Mouse (Mus musculus) lung, postnatal 0 days (tissue): ENCODE data around the gene Pogk. TPM values are rescaled to one million over a fixed set of nuclear protein-coding genes. Genes with fewer than 3 reads are reported as not detected.

ENCODE experiments used
- ATAC-seq: fragments of 200-750 bp; cut with Nextera tagmentation; 2 replicates; pipeline ENCODE4 v1.8.0; 2017; ENCODE audit warnings: moderate library complexity
- DNase-seq: peaks from one replicate; pipeline ENCODE4 v3.0.0-alpha.2; 2016; ENCODE audit warnings: low spot score
- H3K27ac ChIP-seq: fragments of 300-500 bp; sonication (generic); 2 replicates; pipeline ENCODE4 v1.5.1; 2014; ENCODE audit warnings: antibody characterized with exemption, mild to moderate bottlenecking, low read length, mixed read lengths
- H3K27me3 ChIP-seq: fragments of 300-500 bp; sonication (generic); replicated peaks from 2 replicates; pipeline ENCODE4 v1.6.1; 2014; ENCODE audit warnings: low read length, mixed read lengths; ENCODE audit not compliant: insufficient read depth
- H3K36me3 ChIP-seq: fragments of 300-500 bp; sonication (generic); 2 replicates; pipeline ENCODE4 v1.6.1; 2014; ENCODE audit warnings: low read length, mixed read lengths; ENCODE audit not compliant: insufficient read depth
- H3K4me1 ChIP-seq: fragments of 300-500 bp; sonication (generic); 2 replicates; pipeline ENCODE4 v1.6.1; 2014; ENCODE audit warnings: antibody characterized with exemption, low read depth, low read length, mixed read lengths; ENCODE audit not compliant: insufficient read depth
- H3K4me2 ChIP-seq: fragments of 300-500 bp; sonication (generic); replicated peaks from 2 replicates; pipeline ENCODE4 v1.6.1; 2014; ENCODE audit warnings: low read depth, mild to moderate bottlenecking, low read length, moderate library complexity, mixed read lengths
- H3K4me3 ChIP-seq: fragments of 300-500 bp; sonication (generic); 2 replicates; pipeline ENCODE4 v1.5.1; 2014; ENCODE audit warnings: low read depth, low read length
- H3K9ac ChIP-seq: fragments of 300-500 bp; sonication (generic); replicated peaks from 2 replicates; pipeline ENCODE4 v1.6.1; 2014; ENCODE audit warnings: low read depth, mild to moderate bottlenecking
- H3K9me3 ChIP-seq: fragments of 300-500 bp; sonication (generic); 2 replicates; pipeline ENCODE4 v1.6.1; 2016; ENCODE audit warnings: low read length, mixed read lengths
- CTCF ChIP-seq: IDR thresholded peaks from 2 replicates; pipeline ENCODE4 v1.5.1; 2016; ENCODE audit warnings: antibody characterized with exemption, mild to moderate bottlenecking
- EP300 ChIP-seq: IDR thresholded peaks from 2 replicates; pipeline ENCODE4 v1.6.1; 2016; ENCODE audit warnings: antibody characterized with exemption, mild to moderate bottlenecking, control low read depth
- WGBS: fragments of 180-500 bp; shearing (Covaris S2); extraction: QIAGEN DNeasy Blood & Tissue Kit; methylation state at CpG from one replicate; pipeline ENCODE4 v1.1.7; 2014; 5-methylcytosine and 5-hydroxymethylcytosine counted together
- polyA plus RNA-seq: library from polyadenylated mRNA; unstranded; fragments of >200 nt; fragmentation: Nextera tagmentation; extraction: Ambion mirVana; gene quantifications from 2 replicates; pipeline ENCODE4 v1.2.1, GENCODE M21; 2015

Gene Pogk
- polyA plus RNA-seq, 1 experiment from 2014 or later, result 3.5 TPM

DNA sequence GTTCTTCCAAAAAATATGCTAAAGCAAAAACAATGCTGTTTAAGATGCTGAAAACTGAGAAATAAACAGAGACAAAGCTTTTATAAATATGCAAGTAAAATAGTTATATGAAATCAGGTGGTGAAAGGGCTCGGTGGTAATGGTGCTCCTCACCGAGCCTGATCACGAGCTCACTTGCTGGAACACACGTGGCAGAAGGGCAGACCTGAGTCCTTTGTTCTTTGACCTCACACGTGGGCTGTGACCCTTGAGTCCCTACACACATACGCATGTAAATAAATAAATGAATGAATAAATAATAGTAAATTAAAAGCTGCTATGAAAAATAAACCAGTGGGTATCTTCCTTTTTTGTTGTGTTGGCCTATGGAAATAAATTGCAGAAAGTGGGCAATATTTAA lies 32.5 kb downstream of the Pogk start:
- DNase-seq (no peak), ATAC-seq (no peak)
- no peak overlapping the region for H3K27ac ChIP-seq
- H3K9ac ChIP-seq, result no peak overlapping the region
- H3K4me3 ChIP-seq, result no peak overlapping the region
- H3K4me2 ChIP-seq, result no peak overlapping the region
- 74% methylated on average over 6 of the region's 6 CpGs for whole genome bisulfite sequencing
- H3K4me1 ChIP-seq, result peaks cover 6% of the 10 kb centered on the region; the same call in 1 of the 2 replicates
- TF ChIP-seq CTCF (no peak), EP300 (no peak)
- no peaks in the 10 kb centered on the region for H3K27me3 ChIP-seq
- no peaks in the 10 kb centered on the region for H3K36me3 ChIP-seq
- no peaks in the 10 kb centered on the region for H3K9me3 ChIP-seq

DNA sequence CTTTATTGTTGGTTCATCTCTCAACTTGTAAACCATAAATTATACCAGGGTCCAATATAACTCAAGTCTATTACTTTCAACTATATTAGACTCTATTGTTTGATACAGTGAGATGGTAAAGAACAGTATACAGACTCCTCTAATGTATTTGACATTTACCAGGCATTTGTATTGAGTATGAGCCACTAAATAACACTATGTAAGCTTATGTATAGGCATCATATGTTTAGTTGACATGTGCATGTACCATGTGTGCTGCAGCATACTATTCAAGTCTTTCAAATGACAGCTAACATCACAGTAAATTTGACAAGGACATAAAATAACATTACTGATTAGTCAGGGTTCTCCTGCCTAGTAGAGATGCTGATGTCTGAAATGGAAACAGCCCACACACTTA lies 46.5 kb downstream of the Pogk start:
- H3K27me3 ChIP-seq, result no peaks in the 10 kb centered on the region
- no peak for TF ChIP-seq EP300
- no peak for TF ChIP-seq CTCF
- no peak overlapping the region for H3K9ac ChIP-seq
- H3K4me1 ChIP-seq, result no peaks in the 10 kb centered on the region
- DNase-seq, result no peak
- H3K36me3 ChIP-seq, result no peaks in the 10 kb centered on the region
- no peak overlapping the region for H3K4me2 ChIP-seq
- H3K27ac ChIP-seq, result no peak overlapping the region
- H3K9me3 ChIP-seq, result no peaks in the 10 kb centered on the region
- ATAC-seq, result no peak
- H3K4me3 ChIP-seq, result no peak overlapping the region

DNA sequence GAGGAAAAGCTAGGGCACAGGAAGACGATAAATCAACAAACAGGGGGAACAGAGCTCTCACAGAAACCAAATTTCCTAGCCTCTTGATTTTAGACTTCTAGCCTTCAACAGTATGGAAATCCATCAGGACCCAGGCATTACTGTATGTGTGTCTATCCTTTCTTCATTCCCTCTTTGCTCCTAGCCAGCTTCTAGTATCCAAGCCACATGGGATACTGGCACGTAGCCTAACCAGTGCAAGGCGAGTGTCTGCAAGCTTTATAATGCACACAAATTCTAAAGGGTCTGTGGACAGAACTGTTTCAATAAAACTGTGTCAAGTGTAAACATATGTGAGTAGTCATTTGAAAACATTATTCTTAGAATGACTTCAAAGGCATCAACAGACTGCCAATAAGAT lies 47.0 kb downstream of the Pogk start:
- H3K4me1 ChIP-seq, result no peaks in the 10 kb centered on the region
- H3K4me2 ChIP-seq, result no peak overlapping the region
- H3K9me3 ChIP-seq, result no peaks in the 10 kb centered on the region
- ATAC-seq (0 out of 2 replicates have a peak, but pooled peaks have one; percentile 16), DNase-seq (no peak)
- no peaks in the 10 kb centered on the region for H3K27me3 ChIP-seq
- H3K9ac ChIP-seq, result no peak overlapping the region
- 39% methylated on average over 3 of the region's 3 CpGs for WGBS
- no peak overlapping the region for H3K4me3 ChIP-seq
- TF ChIP-seq EP300 (no peak), CTCF (no peak)
- no peaks in the 10 kb centered on the region for H3K36me3 ChIP-seq
- no peak overlapping the region for H3K27ac ChIP-seq

DNA sequence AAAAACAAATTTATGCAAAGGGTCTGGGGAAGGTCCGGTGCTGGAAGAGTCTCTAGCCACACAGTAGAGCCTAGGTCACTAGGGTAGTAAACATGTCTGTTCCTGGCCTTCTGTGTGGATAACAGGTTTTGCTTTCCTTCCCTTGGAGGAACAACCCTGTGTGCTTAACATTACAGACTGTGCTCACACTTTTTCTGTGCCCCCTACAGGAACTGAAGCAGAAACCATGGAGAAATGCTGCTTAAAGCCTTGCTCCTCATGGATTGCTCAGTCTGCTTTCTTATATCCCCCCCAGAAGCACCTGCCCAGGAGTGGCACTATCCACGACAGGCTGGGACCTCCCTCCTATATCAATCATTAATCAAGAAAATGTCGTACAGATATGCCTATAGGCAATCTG lies 47.8 kb downstream of the Pogk start:
- Histone ChIP-seq H3K4me1 (no peaks in the 10 kb centered on the region), H3K27ac (no peak overlapping the region), H3K27me3 (no peaks in the 10 kb centered on the region), H3K4me3 (no peak overlapping the region), H3K4me2 (no peak overlapping the region), H3K9me3 (no peaks in the 10 kb centered on the region), H3K9ac (no peak overlapping the region), H3K36me3 (no peaks in the 10 kb centered on the region)
- ATAC-seq (no peak), DNase-seq (no peak)
- TF ChIP-seq EP300 (no peak), CTCF (no peak)
- WGBS, result 41% methylated on average over 3 of the region's 3 CpGs

DNA sequence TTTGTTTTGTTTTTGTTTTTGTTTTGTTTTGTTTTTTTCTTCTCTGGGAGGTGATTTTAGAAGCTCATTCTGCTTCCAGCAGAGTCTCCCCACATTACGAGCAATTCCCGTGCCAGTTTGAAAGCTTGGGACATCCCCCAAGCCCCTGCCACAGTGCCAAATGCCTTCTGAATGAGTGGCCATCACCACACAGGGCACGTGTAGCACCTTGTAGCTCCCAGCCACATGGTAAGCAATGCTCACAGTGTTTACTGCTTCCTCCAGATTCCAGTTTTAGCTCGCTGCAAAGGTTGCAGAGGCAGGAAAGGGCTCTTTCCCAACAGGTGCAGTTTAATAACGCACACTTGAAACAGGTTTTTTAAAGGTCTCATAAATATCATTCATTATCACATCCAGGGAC lies 48.8 kb downstream of the Pogk start:
- no peak overlapping the region for H3K4me2 ChIP-seq
- H3K27me3 ChIP-seq, result no peaks in the 10 kb centered on the region
- H3K9ac ChIP-seq, result no peak overlapping the region
- no peaks in the 10 kb centered on the region for H3K9me3 ChIP-seq
- H3K4me1 ChIP-seq, result no peaks in the 10 kb centered on the region
- ATAC-seq (no peak), DNase-seq (no peak)
- WGBS, result 60% methylated on average over 5 of the region's 5 CpGs
- no peaks in the 10 kb centered on the region for H3K36me3 ChIP-seq
- H3K27ac ChIP-seq, result no peak overlapping the region
- no peak overlapping the region for H3K4me3 ChIP-seq
- TF ChIP-seq EP300 (no peak), CTCF (no peak)

DNA sequence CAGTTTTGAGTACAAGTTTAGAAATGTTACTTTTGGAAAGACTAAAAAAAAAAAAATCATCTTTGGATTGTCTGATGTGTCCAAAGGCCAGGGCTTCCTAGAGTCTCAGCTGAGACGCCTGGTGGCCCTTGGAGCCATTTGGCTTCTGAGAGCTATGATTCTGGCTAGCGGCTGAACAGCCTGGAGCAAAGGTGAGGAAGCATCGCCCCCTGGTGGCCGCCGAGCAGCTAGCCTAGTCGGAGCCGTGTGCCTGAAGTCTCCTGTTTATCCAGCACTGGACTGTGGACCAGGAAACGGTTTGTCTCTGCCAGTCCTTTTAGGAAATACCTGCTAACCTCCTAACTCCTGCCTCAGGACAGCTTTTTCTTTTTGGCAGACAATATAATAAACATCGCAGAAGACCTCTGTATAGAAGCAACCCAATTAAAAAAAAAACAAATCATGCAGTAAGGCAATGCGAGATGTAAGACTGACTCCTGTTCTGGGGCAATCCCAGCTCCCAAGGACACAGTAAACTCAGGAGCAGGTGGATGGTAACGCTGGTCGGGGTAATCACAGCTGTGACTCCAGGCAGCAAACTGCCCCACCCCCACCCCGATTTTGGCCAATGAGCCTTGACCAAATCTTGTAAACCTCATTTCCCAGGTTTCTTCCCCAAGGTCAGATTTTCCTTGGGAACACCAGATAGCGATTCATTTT lies 49.4 kb downstream of the Pogk start:
- no peak overlapping the region for H3K9ac ChIP-seq
- H3K27me3 ChIP-seq, result no peaks in the 10 kb centered on the region
- 20% methylated on average over 14 of the region's 14 CpGs for WGBS
- no peak overlapping the region for H3K4me3 ChIP-seq
- H3K9me3 ChIP-seq, result no peaks in the 10 kb centered on the region
- no peaks in the 10 kb centered on the region for H3K4me1 ChIP-seq
- H3K36me3 ChIP-seq, result no peaks in the 10 kb centered on the region
- H3K4me2 ChIP-seq, result no peak overlapping the region
- TF ChIP-seq EP300 (no peak), CTCF (peak; percentile 91)
- ATAC-seq (peak; percentile 75), DNase-seq (peak; percentile 87)
- no peak overlapping the region for H3K27ac ChIP-seq

DNA sequence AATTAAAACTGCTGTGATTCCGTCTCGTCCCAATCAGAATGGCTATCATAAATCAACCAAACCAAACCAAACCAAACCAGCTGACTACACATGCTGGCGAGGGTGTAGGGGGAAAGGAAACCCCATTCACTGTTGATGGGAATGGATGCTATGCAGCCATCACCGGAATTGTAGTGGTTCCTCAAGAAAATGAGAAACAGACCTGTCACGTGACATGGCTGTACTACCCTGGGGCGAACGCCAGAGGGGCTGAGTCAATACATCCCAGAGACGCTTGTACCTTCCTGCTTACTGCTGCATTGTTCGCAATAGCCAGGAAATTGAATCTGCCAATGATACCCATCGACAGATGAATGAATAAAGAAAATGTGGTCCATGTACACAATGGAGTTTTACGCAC lies 59.9 kb downstream of the Pogk start:
- TF ChIP-seq EP300 (no peak), CTCF (no peak)

More for the DNA sequence above, 59.9 kb downstream of the Pogk start:
- no peaks in the 10 kb centered on the region for H3K27me3 ChIP-seq
- H3K4me3 ChIP-seq, result no peak overlapping the region
- no peaks in the 10 kb centered on the region for H3K36me3 ChIP-seq
- H3K4me1 ChIP-seq, result no peaks in the 10 kb centered on the region
- no peak overlapping the region for H3K9ac ChIP-seq
- no peaks in the 10 kb centered on the region for H3K9me3 ChIP-seq
- H3K27ac ChIP-seq, result no peak overlapping the region
- DNase-seq (no peak), ATAC-seq (no peak)
- H3K4me2 ChIP-seq, result no peak overlapping the region
- 81% methylated on average over 11 of the region's 11 CpGs for WGBS
